Mouse (Mus musculus): ENCODE measurements around the gene Dcaf4.
A peak's percentile ranks its signal among the peaks of the same experiment; 100 is the strongest.

Dcaf4 gene

GRCm38 (mm10) chr12:83496736-83497135, 23.5 kb upstream of the Dcaf4 start:
- DNase-seq: no peak

DNA sequence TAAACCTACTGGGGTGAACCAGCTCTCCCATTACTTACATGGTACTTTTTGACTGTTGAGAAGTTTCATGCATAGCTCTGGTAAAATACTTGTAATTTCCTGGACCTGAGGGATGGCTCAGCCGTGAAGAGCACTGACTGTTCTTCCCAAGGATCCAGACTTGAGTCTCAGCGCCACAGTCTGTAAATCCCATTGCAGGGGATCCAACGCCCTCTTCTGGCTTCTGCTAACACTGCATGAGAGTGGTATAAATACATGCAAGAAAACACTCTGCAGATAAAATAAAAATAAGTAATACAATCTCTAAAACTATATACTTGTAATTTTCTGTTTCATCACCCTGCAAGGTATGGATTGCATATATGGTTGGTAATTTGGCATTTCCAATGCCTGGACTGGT, 22.3 kb upstream of the Dcaf4 start:
- DNase-seq: no peak

- DNase-seq: peak; percentile 49
Measured at GRCm38 (mm10) chr12:83499256-83499655, 21.0 kb upstream of the Dcaf4 start.

DNA sequence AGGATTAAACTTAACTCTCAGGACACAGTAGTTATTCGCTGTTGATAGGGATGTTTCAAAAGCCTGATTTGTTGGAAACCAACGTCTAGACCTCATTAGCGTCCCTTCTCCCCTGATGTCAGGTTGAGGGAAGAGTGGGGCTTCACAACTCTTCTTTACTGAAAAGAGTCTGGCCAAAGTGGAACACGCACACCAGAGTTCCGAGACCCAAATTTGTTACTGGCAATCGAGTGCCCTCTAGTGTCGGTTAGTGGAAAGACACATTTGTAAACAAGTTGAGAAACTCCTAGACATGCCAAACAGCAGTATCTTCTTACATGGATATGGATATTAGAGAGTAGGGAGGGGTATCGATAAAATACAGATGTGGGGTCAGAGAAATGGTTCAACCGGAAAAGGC, 18.1 kb upstream of the Dcaf4 start:
- no peak for DNase-seq

GRCm38 (mm10) chr12:83506543-83506942, 13.7 kb upstream of the Dcaf4 start:
- no peak for DNase-seq

GRCm38 (mm10) chr12:83510586-83510985, 9.7 kb upstream of the Dcaf4 start:
- no peak for DNase-seq

DNA sequence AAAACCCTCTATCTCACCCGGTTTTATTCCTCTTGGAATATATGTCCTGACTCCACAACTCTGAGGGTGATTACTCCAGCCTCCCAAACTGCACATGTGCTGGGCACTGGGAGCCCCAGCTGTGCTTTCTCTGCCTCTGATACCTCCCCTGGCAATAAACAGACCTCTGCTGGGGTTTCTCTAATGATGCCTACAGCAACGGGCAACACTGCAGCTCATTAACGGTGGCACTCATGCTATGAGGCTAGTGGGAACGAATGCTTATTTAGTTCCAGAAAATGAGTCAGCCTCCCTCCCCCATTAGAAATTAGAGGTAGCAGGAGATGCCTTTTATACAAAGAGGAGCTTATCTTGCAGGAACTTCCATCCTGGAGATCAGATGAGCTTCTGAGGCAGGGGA, 7.5 kb upstream of the Dcaf4 start:
- no peak for DNase-seq

DNA sequence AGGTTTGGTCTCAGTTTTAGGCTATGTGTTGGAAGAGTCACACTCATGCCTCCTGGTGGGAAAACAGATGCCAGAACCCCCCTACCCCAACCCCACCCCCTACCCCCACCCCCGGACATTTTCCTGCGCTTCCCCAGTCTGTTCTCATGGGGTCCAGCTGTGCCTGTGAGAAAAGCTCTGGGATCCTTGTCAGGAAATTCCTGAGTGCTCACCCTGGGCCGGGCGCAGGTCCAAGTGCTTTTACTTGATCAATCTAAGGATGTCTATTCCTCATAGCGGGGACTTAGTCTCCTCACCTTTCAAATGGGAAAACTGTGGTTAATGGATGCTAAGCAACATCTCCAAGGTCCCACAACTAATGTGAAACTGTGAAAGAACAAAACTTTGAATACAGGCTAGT, 7.1 kb upstream of the Dcaf4 start:
- no peak for DNase-seq

DNA sequence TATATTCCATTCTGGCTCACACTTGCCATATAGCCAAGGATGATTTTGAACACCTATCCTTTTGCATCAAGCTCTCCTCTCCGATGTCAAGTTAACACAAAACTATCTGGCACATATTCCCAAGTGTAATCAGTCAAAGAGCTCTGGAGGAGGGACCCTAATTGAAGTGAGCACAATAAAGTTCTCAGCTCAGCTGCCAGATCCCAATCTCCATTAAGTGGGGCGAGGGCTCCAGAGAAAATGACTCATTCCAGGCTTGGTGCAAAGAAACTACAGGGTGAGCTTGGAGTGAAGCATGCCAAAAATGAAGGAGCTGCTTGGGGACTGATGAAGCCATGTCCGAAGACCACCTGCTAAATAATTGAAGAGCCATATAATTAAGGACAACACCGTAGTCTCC, 6.0 kb upstream of the Dcaf4 start:
- no peak for DNase-seq

- DNase-seq: no peak
Measured at GRCm38 (mm10) chr12:83517580-83517979, 2.7 kb upstream of the Dcaf4 start.

DNA sequence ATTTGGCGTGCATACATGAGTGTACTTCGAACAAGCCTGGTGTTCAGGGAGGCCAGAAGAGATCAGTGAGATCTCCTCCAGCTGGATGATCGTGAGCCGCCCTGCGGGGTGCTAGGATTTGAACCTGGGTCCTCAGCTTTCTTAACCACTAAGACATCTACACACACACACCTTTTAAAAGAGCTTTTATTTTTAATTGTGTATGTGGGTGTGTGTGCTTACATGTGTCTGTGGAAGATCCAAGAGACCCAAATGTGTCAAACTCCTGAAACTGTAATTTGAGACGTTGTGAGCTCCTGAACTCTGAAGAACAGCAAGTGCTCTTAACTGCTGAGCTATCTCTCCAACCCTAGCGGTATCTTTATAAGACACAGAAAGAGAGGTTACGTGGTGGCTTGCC, 817 bp downstream of the Dcaf4 start:
- DNase-seq: no peak

DNA sequence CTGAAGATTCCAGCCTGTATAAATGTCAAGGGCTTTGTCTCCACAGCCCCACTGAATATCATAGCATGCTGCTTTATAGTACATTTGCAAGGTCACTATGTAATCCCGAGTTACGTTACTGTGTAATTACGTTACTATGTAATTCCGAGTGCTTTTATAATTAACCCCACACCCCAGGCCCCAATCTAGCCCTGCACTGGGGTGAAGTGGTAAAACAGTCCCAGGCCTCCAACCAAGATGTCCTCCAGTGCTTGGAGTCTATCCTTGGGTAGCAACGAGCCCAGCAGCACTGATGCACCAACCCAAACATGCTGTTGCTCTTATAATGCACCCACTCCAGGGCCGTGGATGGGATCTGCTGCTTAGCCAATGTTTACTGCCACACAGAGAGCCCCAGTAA, 2.8 kb downstream of the Dcaf4 start:
- no peak for DNase-seq

DNA sequence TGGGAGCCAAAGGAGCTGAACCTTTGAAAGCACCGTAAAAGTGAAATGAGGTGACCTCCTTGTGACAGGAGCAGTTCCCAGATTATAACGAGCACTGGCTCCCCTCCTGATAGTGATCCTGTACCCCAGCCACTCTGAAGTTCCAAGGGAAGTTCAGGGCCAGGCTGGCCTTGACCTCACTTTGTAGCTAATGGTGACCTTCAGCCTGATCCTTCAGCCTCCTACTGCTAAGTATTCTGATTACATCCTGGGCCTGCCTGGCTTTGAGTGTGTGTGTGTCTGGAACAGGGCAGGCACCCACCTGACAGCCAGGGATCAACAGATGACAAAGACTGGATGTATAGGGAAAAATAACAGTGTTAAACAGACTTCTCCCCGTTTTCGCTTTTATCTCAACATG, 3.6 kb downstream of the Dcaf4 start:
- no peak for DNase-seq

- DNase-seq: no peak
Measured at GRCm38 (mm10) chr12:83524329-83524728, 4.1 kb downstream of the Dcaf4 start.

GRCm38 (mm10) chr12:83525822-83526544, 5.7 kb downstream of the Dcaf4 start:
- no peak for DNase-seq

DNA sequence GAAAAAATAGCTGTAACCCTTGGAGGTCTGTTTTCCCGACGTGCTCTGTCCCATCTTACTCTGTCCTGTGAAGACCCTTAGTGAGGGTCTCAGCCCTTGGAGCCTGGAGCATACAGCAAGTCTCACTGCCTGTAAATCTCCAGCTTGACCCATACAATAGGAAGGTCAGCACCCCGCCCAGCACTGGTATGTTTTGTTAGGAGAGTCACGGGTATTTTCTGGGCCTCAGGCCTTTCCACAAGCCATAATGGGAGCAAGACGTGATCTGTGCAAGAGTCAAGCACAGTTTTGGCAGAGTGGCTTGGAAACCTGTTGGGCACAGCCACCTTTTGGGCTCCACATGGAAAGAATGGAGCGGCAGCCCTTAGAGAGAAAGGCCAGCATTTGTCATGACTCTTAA, 7.5 kb downstream of the Dcaf4 start:
- DNase-seq: no peak

GRCm38 (mm10) chr12:83528665-83529064, 8.4 kb downstream of the Dcaf4 start:
- DNase-seq: no peak

DNA sequence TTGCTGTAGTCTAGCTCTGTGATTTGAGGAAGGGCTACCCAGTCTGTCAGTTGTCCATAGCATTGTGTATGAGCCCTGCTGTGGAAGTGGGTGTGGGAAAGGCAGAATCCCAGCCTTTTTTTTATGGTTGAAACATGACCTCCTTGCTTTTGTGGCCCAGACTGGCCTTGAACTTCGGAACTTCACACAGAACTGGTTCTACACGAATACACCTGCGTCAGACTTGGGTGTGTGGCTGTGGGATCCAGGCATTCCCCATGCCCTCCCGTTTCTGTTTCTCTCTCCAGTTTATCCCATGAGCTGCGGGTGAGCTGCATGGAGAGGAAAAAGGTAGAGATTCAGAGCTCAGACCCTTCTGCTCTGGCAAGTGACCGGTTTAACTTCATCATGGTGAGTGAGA, 11.7 kb downstream of the Dcaf4 start:
- no peak for DNase-seq

- no peak for DNase-seq
Measured at GRCm38 (mm10) chr12:83532966-83533365, 12.7 kb downstream of the Dcaf4 start.

GRCm38 (mm10) chr12:83534190-83534589, 13.9 kb downstream of the Dcaf4 start:
- no peak for DNase-seq

- no peak for DNase-seq
Measured at GRCm38 (mm10) chr12:83535428-83535827, 15.2 kb downstream of the Dcaf4 start.

DNA sequence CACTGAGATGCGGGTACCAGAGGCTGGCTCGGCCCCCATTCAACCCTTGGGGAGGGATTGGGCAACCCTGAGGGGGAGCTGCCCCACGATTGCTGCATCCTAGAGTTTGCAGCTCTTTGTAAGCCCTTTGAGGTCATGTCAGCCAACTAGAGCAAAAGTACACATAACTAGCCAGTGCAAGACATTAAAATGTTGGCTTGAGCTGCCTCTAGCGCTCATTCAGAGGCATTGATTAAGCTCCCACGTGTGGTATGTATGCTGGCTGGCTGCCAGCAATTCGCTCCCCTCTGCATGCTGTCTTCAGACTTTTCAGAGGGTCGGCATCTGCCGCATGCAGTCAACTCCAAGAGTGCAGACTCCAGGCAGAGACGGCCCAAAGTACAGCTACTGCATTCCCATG, 15.8 kb downstream of the Dcaf4 start:
- no peak for DNase-seq

DNA sequence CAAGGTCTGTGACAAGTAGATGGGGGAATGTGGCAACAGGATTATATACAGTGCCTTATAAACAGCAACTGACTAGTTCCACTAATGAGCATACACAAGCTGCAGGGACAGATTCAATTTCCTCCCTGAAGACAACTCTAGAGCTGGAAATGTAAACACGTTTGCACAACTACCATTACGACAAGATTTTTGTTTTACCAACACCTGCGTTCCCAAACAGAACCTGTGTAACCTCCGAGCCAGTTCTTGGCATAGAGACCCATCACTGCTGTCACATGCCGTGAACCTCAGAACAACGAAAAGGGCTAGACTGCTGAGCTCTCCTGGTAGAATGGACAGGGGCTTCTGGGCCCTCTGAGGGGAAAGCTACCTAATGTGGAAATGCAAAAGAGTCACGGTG, 23.7 kb downstream of the Dcaf4 start:
- DNase-seq: no peak

DNA sequence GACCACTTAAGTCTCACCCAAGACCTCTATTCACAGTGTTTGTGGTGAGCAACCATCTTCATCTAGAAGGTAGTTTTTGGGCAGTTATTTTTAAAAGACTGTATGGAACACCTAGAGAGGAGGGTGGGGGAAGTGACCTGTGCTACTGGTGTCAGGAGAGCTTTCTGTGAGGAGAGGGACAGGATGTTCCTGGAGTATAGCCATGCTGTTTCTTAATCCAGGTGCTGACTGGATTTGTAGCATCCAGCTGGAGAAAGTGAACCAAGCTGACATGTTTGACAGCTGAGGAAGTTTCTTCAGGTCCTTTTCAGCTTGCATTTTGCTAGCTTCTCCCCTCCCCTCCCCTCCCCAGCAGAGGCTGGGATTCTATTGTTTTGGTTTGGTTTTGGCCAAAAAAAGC, 24.5 kb downstream of the Dcaf4 start:
- no peak for DNase-seq

DNA sequence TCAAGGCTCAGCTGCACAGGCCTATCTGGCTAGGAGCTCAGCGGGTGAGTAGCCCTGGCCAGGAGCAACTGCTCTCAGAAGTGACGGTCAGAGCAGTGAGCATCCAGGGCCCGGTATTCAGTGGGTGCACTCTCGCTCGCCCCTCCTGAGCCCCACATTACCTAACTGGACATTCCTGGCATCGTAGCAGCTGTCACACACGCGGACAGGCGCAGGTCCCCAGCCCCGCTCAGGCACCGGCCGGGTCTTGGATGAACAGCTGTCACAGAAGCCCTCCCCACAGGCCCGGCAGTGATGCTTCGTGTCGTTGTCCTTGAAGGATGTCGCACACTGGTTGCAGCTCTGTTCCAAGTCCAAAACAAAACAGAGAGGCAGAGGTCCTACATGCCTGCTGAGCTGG, 31.0 kb downstream of the Dcaf4 start:
- no peak for DNase-seq

GRCm38 (mm10) chr12:83553816-83554215, 33.5 kb downstream of the Dcaf4 start:
- DNase-seq: no peak
